Mouse (Mus musculus): ENCODE data around the gene Dmc1. TPM values are rescaled to one million over a fixed set of nuclear protein-coding genes. Genes with fewer than 3 reads are reported as not detected.

Dmc1 gene
- polyA plus RNA-seq, 1 experiment from 2014 or later, result 1.5 TPM

GRCm38 (mm10) chr15:79516171-79517096 is 88.5 kb downstream of the Dmc1 start, which contains the start of gene Kdelr3:
Kdelr3 (plus strand) TSS chr15:79516411.
- 1% methylated on average over 54 of the region's 71 CpGs for WGBS
- ATAC-seq (replicated peaks; ENCODE audit: insufficient number of reproducible peaks, low FRiP score, low TSS enrichment, low read depth) (no peak), DNase-seq (ENCODE audit: low spot score) (peak; percentile 64)
- peaks cover 41% of the 10 kb centered on the region for H3K27me3 ChIP-seq (ENCODE audit: control insufficient read depth, insufficient read depth, low read length)
- peak within 1 kb of the TSS; percentile 63 for H3K9ac ChIP-seq (replicated peaks; ENCODE audit: low read length)
- no peaks in the 10 kb centered on the region for H3K9me3 ChIP-seq (replicated peaks; ENCODE audit: control insufficient read depth, low read length)
- no peaks in the 10 kb centered on the region; the same call in 1 of the 2 replicates for H3K4me1 ChIP-seq (ENCODE audit: control insufficient read depth, insufficient read depth, low read length)
- H3K27ac ChIP-seq (replicated peaks; ENCODE audit: low read depth, low read length), result no peak within 1 kb of the TSS
- H3K36me3 ChIP-seq (replicated peaks; ENCODE audit: control insufficient read depth, insufficient read depth, low read depth, low read length), result no peaks in the 10 kb centered on the region
- peak within 1 kb of the TSS; percentile 60 for H3K4me3 ChIP-seq (ENCODE audit: low read depth, low read length)
- H3K4me2 ChIP-seq (ENCODE audit: low read depth, low read length), result peak within 1 kb of the TSS; percentile 96

- H3K36me3 ChIP-seq (replicated peaks; ENCODE audit: control insufficient read depth, insufficient read depth, low read depth, low read length), result no peaks in the 10 kb centered on the region
- peaks cover 58% of the 10 kb centered on the region for H3K27me3 ChIP-seq (ENCODE audit: control insufficient read depth, insufficient read depth, low read length)
- no peaks in the 10 kb centered on the region; the same call in 1 of the 2 replicates for H3K4me1 ChIP-seq (ENCODE audit: control insufficient read depth, insufficient read depth, low read length)
- no peak for ATAC-seq (replicated peaks; ENCODE audit: insufficient number of reproducible peaks, low FRiP score, low TSS enrichment, low read depth)
- no peaks in the 10 kb centered on the region for H3K9me3 ChIP-seq (replicated peaks; ENCODE audit: control insufficient read depth, low read length)
- H3K4me3 ChIP-seq (ENCODE audit: low read depth, low read length), result no peak overlapping the region
- H3K9ac ChIP-seq (replicated peaks; ENCODE audit: low read length), result no peak overlapping the region
- 8% methylated on average over 9 of the region's 9 CpGs for WGBS
- H3K27ac ChIP-seq (replicated peaks; ENCODE audit: low read depth, low read length), result no peak overlapping the region
- no peak overlapping the region for H3K4me2 ChIP-seq (ENCODE audit: low read depth, low read length)
- DNase-seq (ENCODE audit: low spot score), result peak; percentile 30
Observed at GRCm38 (mm10) chr15:79513940-79514339, 91.0 kb downstream of the Dmc1 start.

- Histone ChIP-seq H3K36me3 (replicated peaks; ENCODE audit: control insufficient read depth, insufficient read depth, low read depth, low read length) (no peaks in the 10 kb centered on the region), H3K4me2 (ENCODE audit: low read depth, low read length) (peak overlapping the region; percentile 75), H3K4me1 (ENCODE audit: control insufficient read depth, insufficient read depth, low read length) (no peaks in the 10 kb centered on the region; the same call in 1 of the 2 replicates), H3K9ac (replicated peaks; ENCODE audit: low read length) (no peak overlapping the region), H3K9me3 (replicated peaks; ENCODE audit: control insufficient read depth, low read length) (no peaks in the 10 kb centered on the region), H3K27ac (replicated peaks; ENCODE audit: low read depth, low read length) (no peak overlapping the region), H3K27me3 (ENCODE audit: control insufficient read depth, insufficient read depth, low read length) (peaks cover 62% of the 10 kb centered on the region), H3K4me3 (ENCODE audit: low read depth, low read length) (peak overlapping the region; percentile 35)
- under 1% methylated on average over 61 of the region's 61 CpGs for WGBS
- ATAC-seq (replicated peaks; ENCODE audit: insufficient number of reproducible peaks, low FRiP score, low TSS enrichment, low read depth) (peak; percentile 80), DNase-seq (ENCODE audit: low spot score) (peak; percentile 91)
Observed at GRCm38 (mm10) chr15:79511553-79512320, 93.2 kb downstream of the Dmc1 start.

Small RNA genes lying within 50 kb of the gene (microRNA-seq; reads per million reads assigned to microRNA genes)
- not detected for gene Gm27903 (ENCODE audit: borderline number of aligned reads)

Other genes with a start within 250 kb of the Dmc1 start
- gene Tmem184b, start 201.5 kb downstream of the Dmc1 start, polyA plus RNA-seq (2014; fragmentation: Nextera tagmentation; extraction: Ambion mirVana), result 36.2 and 45.5 TPM in 2 replicates
- gene Csnk1e, start 149.5 kb downstream of the Dmc1 start, polyA plus RNA-seq (2014; fragmentation: Nextera tagmentation; extraction: Ambion mirVana), result 108 and 109 TPM in 2 replicates
- gene Kcnj4, start 99.9 kb downstream of the Dmc1 start, polyA plus RNA-seq (2014; fragmentation: Nextera tagmentation; extraction: Ambion mirVana), result 0.25 TPM in 1 of 2 replicates, not detected in the other
- gene Kdelr3, start 88.7 kb downstream of the Dmc1 start, polyA plus RNA-seq (2014; fragmentation: Nextera tagmentation; extraction: Ambion mirVana), result 11.8 and 13.7 TPM in 2 replicates
- 77.4 and 79.2 TPM in 2 replicates for gene Ddx17, start 58.4 kb downstream of the Dmc1 start, polyA plus RNA-seq (2014; fragmentation: Nextera tagmentation; extraction: Ambion mirVana)
- gene Fam227a, start 53.8 kb upstream of the Dmc1 start, polyA plus RNA-seq (2014; fragmentation: Nextera tagmentation; extraction: Ambion mirVana), result 1.8 and 3.3 TPM in 2 replicates
- gene Cby1, start 54.1 kb upstream of the Dmc1 start, polyA plus RNA-seq (2014; fragmentation: Nextera tagmentation; extraction: Ambion mirVana), result 64.3 and 66.2 TPM in 2 replicates
- gene Tomm22, start 65.8 kb upstream of the Dmc1 start, polyA plus RNA-seq (2014; fragmentation: Nextera tagmentation; extraction: Ambion mirVana), result 308 and 320 TPM in 2 replicates
- 16.4 and 17.4 TPM in 2 replicates for gene Josd1, start 82.8 kb upstream of the Dmc1 start, polyA plus RNA-seq (2014; fragmentation: Nextera tagmentation; extraction: Ambion mirVana)
- gene Gtpbp1, start 85.7 kb upstream of the Dmc1 start, polyA plus RNA-seq (2014; fragmentation: Nextera tagmentation; extraction: Ambion mirVana), result 29.2 and 31.6 TPM in 2 replicates
- 3.1 and 4.4 TPM in 2 replicates for gene Sun2, start 137.4 kb upstream of the Dmc1 start, polyA plus RNA-seq (2014; fragmentation: Nextera tagmentation; extraction: Ambion mirVana)
- gene Dnal4, start 172.7 kb upstream of the Dmc1 start, polyA plus RNA-seq (2014; fragmentation: Nextera tagmentation; extraction: Ambion mirVana), result 61.6 and 64.2 TPM in 2 replicates
- 0.77 and 1.1 TPM in 2 replicates for gene Nptxr, start 199.7 kb upstream of the Dmc1 start, polyA plus RNA-seq (2014; fragmentation: Nextera tagmentation; extraction: Ambion mirVana)
- 0.56 TPM in 1 of 2 replicates, not detected in the other for gene Npcd, start 229.1 kb upstream of the Dmc1 start, polyA plus RNA-seq (2014; fragmentation: Nextera tagmentation; extraction: Ambion mirVana)
- 8.3 and 12.1 TPM in 2 replicates for gene Cbx6, start 229.6 kb upstream of the Dmc1 start, polyA plus RNA-seq (2014; fragmentation: Nextera tagmentation; extraction: Ambion mirVana)

Data from embryonic facial prominence, embryonic 11.5 days (tissue).